Mouse (Mus musculus) C2C12 (cell line): ENCODE data around the gene Abcg1. TPM values are rescaled to one million over a fixed set of nuclear protein-coding genes. Genes with fewer than 3 reads are reported as not detected.

Experiments used
- H3K27me3 ChIP-seq: one replicate; pipeline ENCODE4 v1.6.1; 2011; ENCODE audit not compliant: control insufficient read depth, insufficient read depth, insufficient read length
- H3K36me3 ChIP-seq: one replicate; pipeline ENCODE4 v1.6.1; 2011; ENCODE audit not compliant: control insufficient read depth, insufficient read depth
- H3K4me3 ChIP-seq: one replicate; pipeline ENCODE4 v1.5.1; 2011; ENCODE audit warnings: mild to moderate bottlenecking, control low read depth; ENCODE audit not compliant: poor library complexity, insufficient read depth, severe bottlenecking
- H3K79me2 ChIP-seq: one replicate; pipeline ENCODE4 v1.6.1; 2011; ENCODE audit not compliant: control insufficient read depth, insufficient read depth
- H3K79me3 ChIP-seq: one replicate; pipeline ENCODE4 v1.6.1; 2011; ENCODE audit warnings: low read depth, control low read depth
- H3ac ChIP-seq: one replicate; pipeline ENCODE3; 2011; ENCODE audit warnings: low read depth; ENCODE audit not compliant: control insufficient read depth, insufficient read length
- CEBPB ChIP-seq: IDR thresholded peaks from one replicate; pipeline ENCODE4 v1.6.1; 2011; ENCODE audit warnings: low read depth, mild to moderate bottlenecking, control low read depth, moderate library complexity
- CTCF ChIP-seq: IDR thresholded peaks from one replicate; pipeline ENCODE4 v1.5.1; 2011; ENCODE audit not compliant: control insufficient read depth, insufficient read depth, insufficient read length
- FOSL1 ChIP-seq: IDR thresholded peaks from one replicate; pipeline ENCODE4 v1.8.0; 2011; ENCODE audit warnings: mild to moderate bottlenecking, low read length; ENCODE audit not compliant: poor library complexity, insufficient read depth, severe bottlenecking
- MAX ChIP-seq: IDR thresholded peaks from one replicate; pipeline ENCODE4 v1.6.1; 2011; ENCODE audit warnings: mild to moderate bottlenecking, control low read depth
- MYOD1 ChIP-seq: IDR thresholded peaks from one replicate; pipeline ENCODE4 v1.6.1; 2011; ENCODE audit warnings: low read depth; ENCODE audit not compliant: control insufficient read depth, insufficient read length
- MYOG ChIP-seq: IDR thresholded peaks from one replicate; pipeline ENCODE4 v1.6.1; 2011; ENCODE audit not compliant: control insufficient read depth, insufficient read length; ENCODE audit errors: extremely low read depth
- USF1 ChIP-seq: IDR thresholded peaks from one replicate; pipeline ENCODE4 v1.6.1; 2011; ENCODE audit warnings: low read depth, mild to moderate bottlenecking, control low read depth, moderate library complexity
- polyA plus RNA-seq: library from polyadenylated mRNA; unstranded; fragments of >200 nt; fragmentation: generic; extraction: Trizol; gene quantifications from one replicate; pipeline ENCODE4 v1.2.1, GENCODE M21; 2012; ENCODE audit warnings: missing spikeins

The Abcg1 gene
- polyA plus RNA-seq, 1 experiment: 0.46 TPM

- no peak overlapping the region for H3ac ChIP-seq
- H3K79me3 ChIP-seq: no peaks in the 10 kb centered on the region
- H3K36me3 ChIP-seq: no peaks in the 10 kb centered on the region
- no peaks in the 10 kb centered on the region for H3K79me2 ChIP-seq
- H3K27me3 ChIP-seq: no peaks in the 10 kb centered on the region
- TF ChIP-seq FOSL1: no peak
- TF ChIP-seq MAX: no peak
- TF ChIP-seq MYOG: no peak
- no peak overlapping the region for H3K4me3 ChIP-seq
Observed at GRCm38 (mm10) chr17:31036168-31036876, 21.2 kb upstream of the Abcg1 start.

GRCm38 (mm10) chr17:31037331-31037730 lies 20.1 kb upstream of the Abcg1 start:
- no peak for TF ChIP-seq MAX
- TF ChIP-seq CTCF: no peak
- no peak for TF ChIP-seq MYOD1
- no peak for TF ChIP-seq CEBPB
- no peak for TF ChIP-seq MYOG
- Histone ChIP-seq H3K4me3 (no peak overlapping the region), H3K27me3 (no peaks in the 10 kb centered on the region), H3K79me3 (no peaks in the 10 kb centered on the region), H3K36me3 (no peaks in the 10 kb centered on the region), H3K79me2 (no peaks in the 10 kb centered on the region), H3ac (no peak overlapping the region)

- H3ac ChIP-seq: no peak overlapping the region
- no peaks in the 10 kb centered on the region for H3K79me3 ChIP-seq
- no peak overlapping the region for H3K4me3 ChIP-seq
- no peaks in the 10 kb centered on the region for H3K79me2 ChIP-seq
- TF ChIP-seq CEBPB (no peak), MYOD1 (no peak), CTCF (no peak), FOSL1 (no peak)
- no peaks in the 10 kb centered on the region for H3K36me3 ChIP-seq
- no peaks in the 10 kb centered on the region for H3K27me3 ChIP-seq
Observed at GRCm38 (mm10) chr17:31038381-31038780, 19.1 kb upstream of the Abcg1 start.

- H3K79me2 ChIP-seq: no peaks in the 10 kb centered on the region
- no peaks in the 10 kb centered on the region for H3K27me3 ChIP-seq
- TF ChIP-seq MYOD1: no peak
- TF ChIP-seq CTCF: no peak
- no peak for TF ChIP-seq MAX
- TF ChIP-seq USF1: peak; percentile 15
- H3K4me3 ChIP-seq: no peak overlapping the region
- no peaks in the 10 kb centered on the region for H3K36me3 ChIP-seq
- no peaks in the 10 kb centered on the region for H3K79me3 ChIP-seq
- no peak overlapping the region for H3ac ChIP-seq
Observed at GRCm38 (mm10) chr17:31039626-31040025, 17.8 kb upstream of the Abcg1 start.

- Histone ChIP-seq H3K79me2 (no peaks in the 10 kb centered on the region), H3K4me3 (no peak overlapping the region), H3K79me3 (no peaks in the 10 kb centered on the region), H3K27me3 (no peaks in the 10 kb centered on the region), H3ac (no peak overlapping the region), H3K36me3 (no peaks in the 10 kb centered on the region)
- TF ChIP-seq USF1: no peak
- TF ChIP-seq MAX: no peak
- TF ChIP-seq MYOD1: no peak
- no peak for TF ChIP-seq MYOG
- TF ChIP-seq CTCF: no peak
- TF ChIP-seq CEBPB: no peak
Observed at GRCm38 (mm10) chr17:31040421-31040820, 17.1 kb upstream of the Abcg1 start.

GRCm38 (mm10) chr17:31042751-31043150 lies 14.7 kb upstream of the Abcg1 start:
- no peak overlapping the region for H3K4me3 ChIP-seq
- H3ac ChIP-seq: no peak overlapping the region
- no peaks in the 10 kb centered on the region for H3K27me3 ChIP-seq
- no peaks in the 10 kb centered on the region for H3K79me2 ChIP-seq
- H3K79me3 ChIP-seq: no peaks in the 10 kb centered on the region
- TF ChIP-seq MYOD1 (no peak), CEBPB (no peak)
- no peaks in the 10 kb centered on the region for H3K36me3 ChIP-seq
